Mouse (Mus musculus) right cerebral cortex, postnatal 36 days (tissue): ENCODE results near the gene Rbp7.

Source experiments
- DNase-seq, 2 experiments: peaks; one replicate each; pipeline ENCODE4 v3.0.0; 2022; ENCODE audit warnings: low spot score in 2 of 2, mixed read lengths in 1 of 2

Rbp7 gene

GRCm38 (mm10) chr4:149405713-149406443 is 48.9 kb downstream of the Rbp7 start:
- DNase-seq = no peak

- DNase-seq = no peak
These were observed 49.9 kb downstream of the Rbp7 start for GRCm38 (mm10) chr4:149404640-149405465.

- DNase-seq = no peak
These were observed 51.7 kb downstream of the Rbp7 start for GRCm38 (mm10) chr4:149403037-149403436.

GRCm38 (mm10) chr4:149401591-149401982 is 53.2 kb downstream of the Rbp7 start:
- DNase-seq = no peak

- no peak for DNase-seq
These were observed 53.7 kb downstream of the Rbp7 start for GRCm38 (mm10) chr4:149400878-149401590.
